Mouse (Mus musculus) stomach, postnatal 0 days (tissue): ENCODE results near the gene Matk. TPM values are rescaled to one million over a fixed set of nuclear protein-coding genes. Genes with fewer than 3 reads are reported as not detected.

ENCODE experiments used
- ATAC-seq: fragments of 200-750 bp; cut with Nextera tagmentation; 2 replicates; pipeline ENCODE4 v1.8.0; 2017; ENCODE audit not compliant: low FRiP score, low TSS enrichment
- DNase-seq: peaks from one replicate; pipeline ENCODE4 v3.0.0-alpha.2; 2016; ENCODE audit warnings: low spot score
- H3K27ac ChIP-seq: fragments of 300-500 bp; sonication (generic); replicated peaks from 2 replicates; pipeline ENCODE4 v1.5.1; 2014; ENCODE audit warnings: mild to moderate bottlenecking, control low read depth
- H3K27me3 ChIP-seq: fragments of 300-500 bp; sonication (generic); 2 replicates; pipeline ENCODE4 v1.6.1; 2014; ENCODE audit warnings: low read length; ENCODE audit not compliant: control insufficient read depth, insufficient read depth
- H3K36me3 ChIP-seq: fragments of 300-500 bp; sonication (generic); 2 replicates; pipeline ENCODE4 v1.6.1; 2014; ENCODE audit warnings: low read length, mixed read lengths; ENCODE audit not compliant: control insufficient read depth, insufficient read depth
- H3K4me1 ChIP-seq: fragments of 300-500 bp; sonication (generic); replicated peaks from 2 replicates; pipeline ENCODE4 v1.6.1; 2014; ENCODE audit warnings: antibody characterized with exemption; ENCODE audit not compliant: control insufficient read depth, insufficient read depth
- H3K4me2 ChIP-seq: fragments of 300-500 bp; sonication (generic); replicated peaks from 2 replicates; pipeline ENCODE4 v1.6.1; 2014; ENCODE audit warnings: low read depth, mild to moderate bottlenecking, control low read depth, moderate library complexity
- H3K4me3 ChIP-seq: fragments of 300-500 bp; sonication (generic); 2 replicates; pipeline ENCODE4 v1.5.1; 2014; ENCODE audit warnings: low read depth, low read length, control low read depth
- H3K9ac ChIP-seq: fragments of 300-500 bp; sonication (generic); 2 replicates; pipeline ENCODE4 v1.6.1; 2014; ENCODE audit warnings: mild to moderate bottlenecking, low read length, control low read depth, mixed read lengths
- H3K9me3 ChIP-seq: fragments of 300-500 bp; sonication (generic); 2 replicates; pipeline ENCODE4 v1.6.1; 2016; ENCODE audit warnings: low read length; ENCODE audit not compliant: control insufficient read depth
- CTCF ChIP-seq: IDR thresholded peaks from 2 replicates; pipeline ENCODE4 v1.5.1; 2016; ENCODE audit warnings: antibody characterized with exemption, low read depth, mild to moderate bottlenecking, moderate library complexity
- EP300 ChIP-seq: optimal IDR thresholded peaks from 2 replicates; pipeline ENCODE3; 2016; ENCODE audit warnings: antibody characterized with exemption
- WGBS: fragments of 180-500 bp; shearing (Covaris S2); extraction: QIAGEN DNeasy Blood & Tissue Kit; methylation state at CpG from one replicate; pipeline ENCODE4 v1.1.7; 2014; 5-methylcytosine and 5-hydroxymethylcytosine counted together
- polyA plus RNA-seq: library from polyadenylated mRNA; unstranded; fragments of >200 nt; fragmentation: Nextera tagmentation; extraction: Ambion mirVana; gene quantifications from 2 replicates; pipeline ENCODE4 v1.2.1, GENCODE M21; 2015

Matk gene
- polyA plus RNA-seq, 1 experiment from 2014 or later = 1.0 TPM

- H3K4me3 ChIP-seq = peak overlapping the region; percentile 45
- H3K36me3 ChIP-seq = no peaks in the 10 kb centered on the region
- H3K27me3 ChIP-seq = no peaks in the 10 kb centered on the region
- peak; percentile 5; the same call in 1 of the 2 replicates for ATAC-seq
- TF ChIP-seq EP300 (no peak), CTCF (peak; percentile 91)
- no peaks in the 10 kb centered on the region for H3K9me3 ChIP-seq
- peak; percentile 80 for DNase-seq
- peak overlapping the region; percentile 94 for H3K27ac ChIP-seq
- WGBS = 3% methylated on average over 7 of the region's 7 CpGs
- H3K4me1 ChIP-seq = peaks cover 7% of the 10 kb centered on the region; the same call in 1 of the 2 replicates
- H3K4me2 ChIP-seq = peak overlapping the region; percentile 54
- H3K9ac ChIP-seq = 0 out of 2 replicates have a peak overlapping the region, but pooled peaks have one; percentile 4
Measured at GRCm38 (mm10) chr10:81289278-81289677, 36.5 kb downstream of the Matk start.

- ATAC-seq = peak; percentile 19; the same call in 1 of the 2 replicates
- peak; percentile 89 for DNase-seq
- Histone ChIP-seq H3K9me3 (no peaks in the 10 kb centered on the region), H3K27ac (peak overlapping the region; percentile 94), H3K4me1 (peaks cover 7% of the 10 kb centered on the region; the same call in 1 of the 2 replicates), H3K36me3 (no peaks in the 10 kb centered on the region), H3K9ac (peak overlapping the region; percentile 67; the same call in 1 of the 2 replicates), H3K4me3 (peak overlapping the region; percentile 45; the same call in 1 of the 2 replicates), H3K27me3 (no peaks in the 10 kb centered on the region), H3K4me2 (peak overlapping the region; percentile 54)
- no peak for TF ChIP-seq EP300
- no peak for TF ChIP-seq CTCF
- WGBS = 39% methylated on average over 14 of the region's 14 CpGs
Measured at GRCm38 (mm10) chr10:81289811-81290210, 37.1 kb downstream of the Matk start.

GRCm38 (mm10) chr10:81290698-81291460, 38.1 kb downstream of the Matk start:
- H3K4me1 ChIP-seq = peaks cover 7% of the 10 kb centered on the region
- H3K27ac ChIP-seq = peak overlapping the region; percentile 94
- H3K27me3 ChIP-seq = no peaks in the 10 kb centered on the region
- no peaks in the 10 kb centered on the region for H3K36me3 ChIP-seq
- TF ChIP-seq EP300 (no peak), CTCF (no peak)
- peak; percentile 37 for ATAC-seq
- H3K4me3 ChIP-seq = peak overlapping the region; percentile 45
- H3K9me3 ChIP-seq = no peaks in the 10 kb centered on the region
- H3K9ac ChIP-seq = peak overlapping the region; percentile 67
- peak; percentile 89 for DNase-seq
- peak overlapping the region; percentile 54 for H3K4me2 ChIP-seq
- WGBS = 22% methylated on average over 24 of the region's 24 CpGs

- Histone ChIP-seq H3K4me1 (peaks cover 7% of the 10 kb centered on the region), H3K4me2 (peak within 1 kb of the TSS; percentile 54), H3K27ac (peak within 1 kb of the TSS; percentile 94), H3K4me3 (peak within 1 kb of the TSS; percentile 45), H3K36me3 (no peaks in the 10 kb centered on the region), H3K9ac (peak within 1 kb of the TSS; percentile 67), H3K27me3 (no peaks in the 10 kb centered on the region), H3K9me3 (no peaks in the 10 kb centered on the region)
- ATAC-seq (no peak), DNase-seq (no peak)
- WGBS = 55% methylated on average over 9 of the region's 9 CpGs
- TF ChIP-seq EP300 (no peak), CTCF (no peak)
Measured at GRCm38 (mm10) chr10:81291511-81292104, 38.9 kb downstream of the Matk start, which contains the start of gene Tjp3. Tjp3 (minus strand) TSS chr10:81291581.

GRCm38 (mm10) chr10:81292554-81293333, 40.0 kb downstream of the Matk start, which contains the start of gene Pip5k1c:
Pip5k1c (plus strand) TSS chr10:81292963.
- Histone ChIP-seq H3K4me3 (peak within 1 kb of the TSS; percentile 73), H3K9ac (peak within 1 kb of the TSS; percentile 86), H3K27me3 (no peaks in the 10 kb centered on the region), H3K27ac (peak within 1 kb of the TSS; percentile 94), H3K4me1 (peaks cover 7% of the 10 kb centered on the region), H3K4me2 (peak within 1 kb of the TSS; percentile 93), H3K9me3 (no peaks in the 10 kb centered on the region), H3K36me3 (no peaks in the 10 kb centered on the region)
- peak; percentile 92 for ATAC-seq
- WGBS = under 1% methylated on average over 50 of the region's 80 CpGs
- peak; percentile 100 for DNase-seq
- TF ChIP-seq CTCF (peak; percentile 92), EP300 (no peak)
